Mouse (Mus musculus) kidney, embryonic 14.5 days (tissue): Measurements from ENCODE around the gene Ube2l6. TPM values are rescaled to one million over a fixed set of nuclear protein-coding genes. Genes with fewer than 3 reads are reported as not detected.

Experiments
- ATAC-seq: fragments of 200-750 bp; cut with Nextera tagmentation; 2 replicates; pipeline ENCODE4 v1.8.0; 2017; ENCODE audit warnings: moderate number of reproducible peaks, mild to moderate bottlenecking, moderate TSS enrichment, moderate library complexity; ENCODE audit not compliant: low FRiP score, low TSS enrichment
- H3K27ac ChIP-seq: fragments of 300-500 bp; sonication (generic); 2 replicates; pipeline ENCODE4 v1.5.1; 2014; ENCODE audit warnings: low read depth, mild to moderate bottlenecking, low read length, moderate library complexity, mixed read lengths
- H3K27me3 ChIP-seq: fragments of 300-500 bp; sonication (generic); 2 replicates; pipeline ENCODE4 v1.6.1; 2014; ENCODE audit warnings: mild to moderate bottlenecking, low read length; ENCODE audit not compliant: control insufficient read depth, insufficient read depth
- H3K36me3 ChIP-seq: fragments of 300-500 bp; sonication (generic); 2 replicates; pipeline ENCODE4 v1.6.1; 2014; ENCODE audit warnings: low read length, mixed read lengths; ENCODE audit not compliant: control insufficient read depth, insufficient read depth
- H3K4me1 ChIP-seq: fragments of 300-500 bp; sonication (generic); 2 replicates; pipeline ENCODE4 v1.6.1; 2014; ENCODE audit warnings: low read length, mixed read lengths; ENCODE audit not compliant: control insufficient read depth, insufficient read depth
- H3K4me2 ChIP-seq: fragments of 300-500 bp; sonication (generic); replicated peaks from 2 replicates; pipeline ENCODE4 v1.6.1; 2014; ENCODE audit warnings: low read depth, mild to moderate bottlenecking, low read length
- H3K4me3 ChIP-seq: fragments of 300-500 bp; sonication (generic); 2 replicates; pipeline ENCODE4 v1.5.1; 2014; ENCODE audit warnings: mild to moderate bottlenecking, low read length
- H3K9ac ChIP-seq: fragments of 300-500 bp; sonication (generic); 2 replicates; pipeline ENCODE4 v1.6.1; 2014; ENCODE audit warnings: low read depth, mild to moderate bottlenecking, low read length, moderate library complexity
- H3K9me3 ChIP-seq: fragments of 300-500 bp; sonication (generic); 2 replicates; pipeline ENCODE4 v1.6.1; 2016; ENCODE audit warnings: low read length; ENCODE audit not compliant: control insufficient read depth
- WGBS: fragments of 180-500 bp; shearing (Covaris S2); extraction: QIAGEN DNeasy Blood & Tissue Kit; methylation state at CpG from one replicate; pipeline ENCODE4 v1.1.7; 2014; 5-methylcytosine and 5-hydroxymethylcytosine counted together
- polyA plus RNA-seq: library from polyadenylated mRNA; unstranded; fragments of >200 nt; fragmentation: Nextera tagmentation; extraction: Ambion mirVana; gene quantifications from 2 replicates; pipeline ENCODE4 v1.2.1, GENCODE M21; 2014

Gene Ube2l6
- polyA plus RNA-seq, 1 experiment from 2014 or later = 29.0 TPM

DNA sequence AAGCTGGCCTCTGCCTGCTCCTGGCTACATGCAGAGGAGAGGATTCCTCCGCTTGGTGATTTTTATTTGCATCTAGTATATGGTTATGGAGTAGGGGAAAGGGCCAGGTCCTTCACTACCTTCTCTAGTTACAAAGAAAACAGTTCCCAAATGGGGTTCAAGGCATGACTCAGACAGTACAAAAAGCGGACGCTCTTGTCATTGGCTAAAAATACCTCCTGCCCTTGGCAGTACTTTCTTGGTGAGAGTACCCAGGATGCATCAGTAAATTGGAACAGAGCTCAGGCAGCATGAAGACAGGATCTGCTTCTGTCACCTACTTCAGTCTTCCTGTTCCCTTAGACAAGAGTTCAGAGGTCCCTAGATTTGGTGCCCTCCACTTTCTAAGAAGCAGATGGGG, 21.2 kb downstream of the Ube2l6 start:
- Histone ChIP-seq H3K9ac (no peak overlapping the region), H3K9me3 (no peaks in the 10 kb centered on the region), H3K27ac (no peak overlapping the region), H3K4me2 (no peak overlapping the region), H3K4me1 (0 out of 2 replicates have a peak, but pooled peaks cover 3% of the 10 kb centered on the region), H3K27me3 (no peaks in the 10 kb centered on the region), H3K36me3 (no peaks in the 10 kb centered on the region), H3K4me3 (no peak overlapping the region)
- WGBS = 11% methylated on average over 3 of the region's 3 CpGs
- ATAC-seq = no peak

DNA sequence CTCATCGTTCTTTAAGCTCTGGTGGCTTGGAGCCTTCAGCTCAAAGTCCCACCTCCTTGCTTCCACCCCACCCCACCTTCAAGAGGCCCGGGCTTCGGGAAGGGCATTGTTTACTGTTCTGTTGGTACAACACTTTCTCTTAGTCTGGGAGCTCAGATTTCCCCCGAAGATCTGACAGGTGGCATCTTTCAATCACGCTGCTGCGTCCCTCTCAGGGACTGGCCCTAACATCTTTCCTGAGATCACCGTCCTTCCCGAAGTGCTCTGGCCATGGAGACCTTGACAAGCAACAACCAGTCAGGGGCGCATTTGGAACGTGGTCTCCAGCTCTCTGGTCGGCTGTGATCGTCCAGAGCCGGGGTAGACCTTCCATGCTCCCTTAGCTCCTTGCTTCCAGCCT, 23.9 kb downstream of the Ube2l6 start, which contains the start of gene Smtnl1:
TSS of gene Smtnl1 (minus strand) at position 101 of the 400 bp plus-strand sequence.
- Histone ChIP-seq H3K4me2 (no peak within 1 kb of the TSS), H3K9ac (no peak within 1 kb of the TSS), H3K4me1 (peaks cover 4% of the 10 kb centered on the region; the same call in 1 of the 2 replicates), H3K4me3 (no peak within 1 kb of the TSS), H3K27me3 (no peaks in the 10 kb centered on the region), H3K36me3 (no peaks in the 10 kb centered on the region), H3K27ac (no peak within 1 kb of the TSS), H3K9me3 (no peaks in the 10 kb centered on the region)
- 51% methylated on average over 13 of the region's 13 CpGs for WGBS
- no peak for ATAC-seq

GRCm38 (mm10) chr2:84823237-84823636, 24.6 kb downstream of the Ube2l6 start:
- Histone ChIP-seq H3K4me3 (no peak overlapping the region), H3K4me2 (no peak overlapping the region), H3K27ac (no peak overlapping the region), H3K36me3 (no peaks in the 10 kb centered on the region), H3K9ac (no peak overlapping the region), H3K4me1 (peaks cover 10% of the 10 kb centered on the region; the same call in 1 of the 2 replicates), H3K27me3 (no peaks in the 10 kb centered on the region), H3K9me3 (no peaks in the 10 kb centered on the region)
- ATAC-seq = no peak
- WGBS = 17% methylated on average over 2 of the region's 2 CpGs

GRCm38 (mm10) chr2:84826488-84827282, 28.1 kb downstream of the Ube2l6 start, which contains the start of gene Timm10:
Gene Timm10, plus strand, starts transcription at chr2:84826997.
- Histone ChIP-seq H3K36me3 (peaks cover 13% of the 10 kb centered on the region), H3K4me3 (peak within 1 kb of the TSS; percentile 97), H3K9ac (peak within 1 kb of the TSS; percentile 54), H3K27ac (peak within 1 kb of the TSS; percentile 38), H3K4me1 (peaks cover 10% of the 10 kb centered on the region; the same call in 1 of the 2 replicates), H3K27me3 (no peaks in the 10 kb centered on the region), H3K4me2 (peak within 1 kb of the TSS; percentile 80), H3K9me3 (no peaks in the 10 kb centered on the region)
- ATAC-seq = peak; percentile 91
- WGBS = under 1% methylated on average over 34 of the region's 34 CpGs

DNA sequence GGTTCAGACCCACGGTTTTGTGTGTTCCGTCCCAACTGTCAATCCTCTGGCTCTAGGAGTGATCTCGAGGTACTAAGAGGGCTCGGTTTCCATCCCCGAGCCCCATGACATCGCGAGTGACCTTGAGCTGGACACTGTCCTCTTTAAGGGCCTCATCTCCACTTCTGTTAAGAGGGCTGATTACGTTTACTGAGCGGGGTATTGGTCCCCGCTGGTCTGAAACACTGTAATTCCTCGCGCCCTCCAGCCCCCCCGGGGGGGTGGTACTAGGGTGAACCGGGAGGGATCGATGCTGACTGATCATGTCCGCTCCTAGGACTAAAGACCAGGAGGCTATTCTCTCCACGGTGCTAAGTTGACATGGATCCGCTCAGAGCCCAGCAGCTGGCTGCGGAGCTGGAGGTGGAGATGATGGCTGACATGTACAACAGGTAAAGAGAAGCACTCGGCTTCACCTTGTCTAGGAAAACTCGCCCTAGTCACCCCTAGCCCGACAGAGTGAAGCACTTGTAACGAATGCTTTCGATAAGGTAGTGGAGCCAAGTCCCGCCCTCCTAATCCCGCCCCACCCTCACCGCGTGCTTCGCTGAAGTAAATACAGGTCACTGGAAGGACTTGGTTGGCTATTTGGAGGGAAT, 28.8 kb downstream of the Ube2l6 start:
- peak overlapping the region; percentile 38 for H3K27ac ChIP-seq
- ATAC-seq = peak; percentile 11; the same call in 1 of the 2 replicates
- peaks cover 10% of the 10 kb centered on the region; the same call in 1 of the 2 replicates for H3K4me1 ChIP-seq
- no peaks in the 10 kb centered on the region for H3K27me3 ChIP-seq
- H3K4me2 ChIP-seq = peak overlapping the region; percentile 80
- peak overlapping the region; percentile 97 for H3K4me3 ChIP-seq
- peaks cover 13% of the 10 kb centered on the region for H3K36me3 ChIP-seq
- WGBS = under 1% methylated on average over 29 of the region's 29 CpGs
- peak overlapping the region; percentile 54 for H3K9ac ChIP-seq
- no peaks in the 10 kb centered on the region for H3K9me3 ChIP-seq

DNA sequence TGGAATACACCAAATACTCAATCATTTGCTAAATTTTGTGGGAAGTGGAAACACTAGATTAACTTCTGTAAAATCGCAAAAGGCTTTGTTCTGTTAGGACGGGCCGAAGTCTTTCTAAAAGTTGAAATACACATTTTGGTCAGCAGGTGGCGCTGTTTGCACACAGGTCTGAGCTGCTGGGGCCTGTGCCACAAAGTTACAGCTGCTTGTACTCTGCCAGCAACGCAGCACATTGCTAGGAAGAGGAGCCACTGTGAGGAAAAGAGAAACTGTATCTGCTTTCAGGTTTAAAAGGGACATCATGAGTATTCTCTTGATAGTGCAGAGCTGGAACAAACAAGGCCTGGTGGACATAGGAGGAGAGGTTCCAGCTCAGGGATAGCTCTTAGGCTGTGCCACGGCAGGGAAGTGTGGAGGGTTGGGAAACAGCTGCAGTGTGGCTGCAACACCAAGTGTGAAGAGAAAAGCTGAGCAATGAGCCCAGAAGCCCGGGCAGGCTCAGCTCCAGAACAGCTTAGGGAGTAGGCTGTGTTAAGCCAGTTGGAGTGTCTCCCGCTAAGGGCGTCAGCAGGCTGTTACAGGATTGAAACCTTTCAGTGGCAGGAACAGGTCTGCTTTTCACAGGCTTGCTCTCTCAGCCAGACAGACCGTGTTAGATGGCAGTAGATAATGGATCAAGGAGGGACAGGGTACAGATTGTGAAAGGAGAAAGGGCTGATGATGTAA, 33.2 kb downstream of the Ube2l6 start:
- Histone ChIP-seq H3K27me3 (no peaks in the 10 kb centered on the region), H3K4me3 (no peak overlapping the region), H3K4me1 (peaks cover 6% of the 10 kb centered on the region; the same call in 1 of the 2 replicates), H3K9me3 (no peaks in the 10 kb centered on the region), H3K36me3 (peaks cover 13% of the 10 kb centered on the region), H3K4me2 (no peak overlapping the region), H3K27ac (no peak overlapping the region), H3K9ac (no peak overlapping the region; the same call in 1 of the 2 replicates)
- ATAC-seq = peak; percentile 64; the same call in 1 of the 2 replicates
- WGBS = 36% methylated on average over 10 of the region's 10 CpGs

- WGBS = 54% methylated on average over 8 of the region's 8 CpGs
- Histone ChIP-seq H3K27me3 (0 out of 2 replicates have a peak, but pooled peaks cover 8% of the 10 kb centered on the region), H3K9ac (no peak overlapping the region), H3K4me3 (no peak overlapping the region), H3K4me2 (no peak overlapping the region), H3K27ac (no peak overlapping the region), H3K9me3 (no peaks in the 10 kb centered on the region), H3K36me3 (no peaks in the 10 kb centered on the region), H3K4me1 (peaks cover 7% of the 10 kb centered on the region; the same call in 1 of the 2 replicates)
- no peak for ATAC-seq
These were observed 38.5 kb downstream of the Ube2l6 start for GRCm38 (mm10) chr2:84837107-84837506.

- Histone ChIP-seq H3K36me3 (no peaks in the 10 kb centered on the region), H3K27me3 (0 out of 2 replicates have a peak, but pooled peaks cover 8% of the 10 kb centered on the region), H3K4me3 (no peak overlapping the region; the same call in 1 of the 2 replicates), H3K27ac (no peak overlapping the region), H3K4me2 (peak overlapping the region; percentile 74; the same call in 1 of the 2 replicates), H3K9ac (no peak overlapping the region), H3K4me1 (peaks cover 9% of the 10 kb centered on the region; the same call in 1 of the 2 replicates), H3K9me3 (no peaks in the 10 kb centered on the region)
- ATAC-seq = no peak
- WGBS = 29% methylated on average over 9 of the region's 9 CpGs
These were observed 39.4 kb downstream of the Ube2l6 start for GRCm38 (mm10) chr2:84837817-84838592.
